Mouse (Mus musculus): ENCODE results near the gene Myo1h.

DNA sequence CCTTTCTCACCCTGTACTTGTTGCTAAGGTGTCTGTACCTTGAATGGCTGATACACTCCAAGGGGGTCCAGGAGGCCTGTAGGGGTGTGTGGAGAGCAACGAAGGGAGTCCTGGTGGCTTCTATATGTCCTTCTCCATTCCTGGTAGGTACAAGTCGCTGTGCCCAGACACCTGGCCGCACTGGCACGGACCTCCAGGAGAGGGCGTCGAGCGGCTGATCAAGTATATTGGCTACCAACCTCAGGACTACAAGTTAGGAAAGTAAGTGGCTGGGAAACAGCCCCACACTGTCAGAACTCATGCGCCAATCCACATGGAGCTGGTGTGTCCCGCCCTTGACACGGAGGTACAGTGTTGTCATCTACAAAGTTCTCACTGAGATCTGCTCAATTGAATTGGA, 62.5 kb downstream of the Myo1h start:
- TF ChIP-seq CTCF (conservative IDR thresholded peaks at IDR 0.05; ENCODE audit: insufficient read depth, insufficient read length, low read depth, low read length) (0 out of 2 replicates have a peak, but pooled peaks have one; percentile 20), POLR2A (IDR thresholded peaks at IDR 0.05; ENCODE audit: low read depth, low read length) (no peak)
